Mouse (Mus musculus) heart, embryonic 12.5 days (tissue): ENCODE results near the gene Kdm7a. TPM values are rescaled to one million over a fixed set of nuclear protein-coding genes. Genes with fewer than 3 reads are reported as not detected.

ENCODE experiments used
- polyA plus RNA-seq: library from polyadenylated mRNA; unstranded; fragments of >200 nt; fragmentation: Nextera tagmentation; extraction: Ambion mirVana; gene quantifications from 2 replicates; pipeline ENCODE4 v1.2.1, GENCODE M21; 2016

Kdm7a gene
- polyA plus RNA-seq, 1 experiment from 2014 or later, result 6.8 TPM

Other genes with a start within 250 kb of the Kdm7a start
- gene Parp12, start 88.4 kb downstream of the Kdm7a start, polyA plus RNA-seq, result 10.3 and 10.6 TPM in 2 replicates
- gene Slc37a3, start 170.9 kb upstream of the Kdm7a start, polyA plus RNA-seq, result 34.8 and 43.1 TPM in 2 replicates
- gene Rab19, start 174.4 kb upstream of the Kdm7a start, polyA plus RNA-seq, result 0.42 and 0.67 TPM in 2 replicates
- 52.7 and 55.1 TPM in 2 replicates for gene Mkrn1, start 213.7 kb upstream of the Kdm7a start, polyA plus RNA-seq